Mouse (Mus musculus): ENCODE results near the gene Orc2.

DNA sequence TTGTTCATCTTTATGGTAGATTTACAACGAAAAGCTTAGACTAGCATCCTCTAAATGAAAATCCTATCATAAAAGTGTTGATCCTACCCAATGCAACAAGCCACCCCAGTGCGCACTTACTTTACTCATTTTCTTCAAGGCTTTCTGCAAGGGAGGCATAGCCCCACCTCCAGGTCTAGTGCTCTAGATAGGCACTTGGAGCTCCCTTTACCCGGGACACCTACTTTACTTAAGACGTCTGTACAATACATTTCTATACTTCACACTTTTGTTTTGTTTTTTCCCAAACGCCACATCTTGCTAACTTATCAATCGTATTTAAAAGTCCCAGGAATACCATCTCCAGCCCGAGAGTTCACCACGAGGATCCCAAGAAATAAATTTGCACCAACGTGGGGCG lies 60.2 kb downstream of the Orc2 start:
- TF ChIP-seq EP300 (IDR thresholded peaks at IDR 0.05; ENCODE audit: insufficient read depth, low read depth, low read length) (no peak), CTCF (IDR thresholded peaks at IDR 0.05; ENCODE audit: low read depth, low read length) (no peak), POLR2A (IDR thresholded peaks at IDR 0.05; ENCODE audit: insufficient read depth, low read length) (no peak)

All from ES-Bruce4 (cell line).